Mouse (Mus musculus): ENCODE measurements around the gene Sh3rf3.
A peak's percentile ranks its signal among the peaks of the same experiment; 100 is the strongest.

Sh3rf3 gene

GRCm38 (mm10) chr10:58813081-58813800 is at the start of gene Sh3rf3:
Sh3rf3 (plus strand) TSS chr10:58813359.
- DNase-seq (ENCODE audit: low read depth, low spot score): no peak

- DNase-seq (ENCODE audit: low read depth, low spot score): peak; percentile 62
Observed at GRCm38 (mm10) chr10:58788486-58789274, 24.5 kb upstream of the Sh3rf3 start.

GRCm38 (mm10) chr10:58797555-58797954 is 15.6 kb upstream of the Sh3rf3 start:
- DNase-seq (ENCODE audit: low read depth, low spot score): no peak

- DNase-seq (ENCODE audit: low read depth, low spot score): no peak
Observed at GRCm38 (mm10) chr10:58798156-58798555, 15.0 kb upstream of the Sh3rf3 start.

- peak; percentile 76 for DNase-seq (ENCODE audit: low read depth, low spot score)
Observed at GRCm38 (mm10) chr10:58800996-58801433, 12.1 kb upstream of the Sh3rf3 start.

- DNase-seq (ENCODE audit: low read depth, low spot score): no peak
Observed at GRCm38 (mm10) chr10:58802391-58802790, 10.8 kb upstream of the Sh3rf3 start.

- DNase-seq (ENCODE audit: low read depth, low spot score): no peak
Observed at GRCm38 (mm10) chr10:58807956-58808355, 5.2 kb upstream of the Sh3rf3 start.

GRCm38 (mm10) chr10:58810181-58810580 is 3.0 kb upstream of the Sh3rf3 start:
- DNase-seq (ENCODE audit: low read depth, low spot score): no peak

GRCm38 (mm10) chr10:58812210-58813080 is 714 bp upstream of the Sh3rf3 start:
- DNase-seq (ENCODE audit: low read depth, low spot score): peak; percentile 82

GRCm38 (mm10) chr10:58813801-58814191 is 637 bp downstream of the Sh3rf3 start:
- no peak for DNase-seq (ENCODE audit: low read depth, low spot score)

- DNase-seq (ENCODE audit: low read depth, low spot score): no peak
Observed at GRCm38 (mm10) chr10:58814486-58814885, 1.3 kb downstream of the Sh3rf3 start.

- no peak for DNase-seq (ENCODE audit: low read depth, low spot score)
Observed at GRCm38 (mm10) chr10:58824016-58824568, 10.9 kb downstream of the Sh3rf3 start.

- DNase-seq (ENCODE audit: low read depth, low spot score): no peak
Observed at GRCm38 (mm10) chr10:58829251-58830111, 16.3 kb downstream of the Sh3rf3 start.

- DNase-seq (ENCODE audit: low read depth, low spot score): no peak
Observed at GRCm38 (mm10) chr10:58833146-58833545, 20.0 kb downstream of the Sh3rf3 start.

GRCm38 (mm10) chr10:58833741-58834178 is 20.6 kb downstream of the Sh3rf3 start:
- DNase-seq (ENCODE audit: low read depth, low spot score): no peak

GRCm38 (mm10) chr10:58836391-58836790 is 23.2 kb downstream of the Sh3rf3 start:
- DNase-seq (ENCODE audit: low read depth, low spot score): no peak

- no peak for DNase-seq (ENCODE audit: low read depth, low spot score)
Observed at GRCm38 (mm10) chr10:58837504-58837903, 24.3 kb downstream of the Sh3rf3 start.

GRCm38 (mm10) chr10:58841945-58842344 is 28.8 kb downstream of the Sh3rf3 start:
- DNase-seq (ENCODE audit: low read depth, low spot score): peak; percentile 32

GRCm38 (mm10) chr10:58843100-58843499 is 29.9 kb downstream of the Sh3rf3 start:
- DNase-seq (ENCODE audit: low read depth, low spot score): no peak

- no peak for DNase-seq (ENCODE audit: low read depth, low spot score)
Observed at GRCm38 (mm10) chr10:58848127-58848526, 35.0 kb downstream of the Sh3rf3 start.

Data from telencephalon, adult 2 months (tissue).